Mouse (Mus musculus): ENCODE data around the gene Kcp.

Kcp gene

GRCm38 (mm10) chr6:29426331-29426730 is 81.4 kb downstream of the Kcp start:
- intact Hi-C loops (cut with DNase I) = no loop called here

DNA sequence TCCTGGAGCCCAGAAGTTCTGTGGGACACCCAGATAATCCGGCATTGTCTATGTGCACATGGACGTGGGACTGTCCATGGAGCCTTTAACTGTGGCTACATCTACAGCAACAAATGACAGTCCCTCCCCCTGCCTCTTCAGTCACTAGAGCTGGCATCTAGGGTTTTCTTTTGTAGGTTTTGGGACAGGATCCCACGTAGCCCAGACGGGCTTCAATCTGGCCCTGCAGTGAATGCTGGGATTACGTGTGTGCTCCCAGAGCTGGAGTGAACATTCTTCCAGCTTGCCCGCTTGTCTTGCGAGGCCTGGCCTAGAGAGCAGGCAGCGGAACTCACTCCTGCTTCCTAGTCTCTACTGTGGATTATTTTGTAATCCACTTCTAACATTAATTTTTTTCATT is 82.6 kb downstream of the Kcp start:
- intact Hi-C loops (cut with DNase I) = no loop called here
